Mouse (Mus musculus) heart, adult 9 months (tissue): Measurements from ENCODE around the gene Gatad2b.
"Not testable (repeated sequence)": the region's sequence is repeated elsewhere in the genome, so short reads cannot be mapped to it uniquely, and the experiment has no call there.

Source experiments
- DNase-seq, 2 experiments: peaks; one replicate each; pipeline ENCODE4 v3.0.0; 2022; ENCODE audit warnings: low spot score in 2 of 2

Gene Gatad2b

GRCm38 (mm10) chr3:90313367-90313766, 20.4 kb downstream of the Gatad2b start:
- no peak for DNase-seq

GRCm38 (mm10) chr3:90314241-90314640, 21.3 kb downstream of the Gatad2b start:
- no peak for DNase-seq

- no peak for DNase-seq
Measured at GRCm38 (mm10) chr3:90322289-90322688, 29.3 kb downstream of the Gatad2b start.

- DNase-seq = peak; percentile 34 to 65
Measured at GRCm38 (mm10) chr3:90323119-90323518, 30.1 kb downstream of the Gatad2b start.

GRCm38 (mm10) chr3:90332485-90332884, 39.5 kb downstream of the Gatad2b start:
- DNase-seq = no peak

GRCm38 (mm10) chr3:90335517-90335916, 42.5 kb downstream of the Gatad2b start:
- DNase-seq = no peak

GRCm38 (mm10) chr3:90338190-90338589, 45.2 kb downstream of the Gatad2b start:
- no peak for DNase-seq

GRCm38 (mm10) chr3:90340177-90340576, 47.2 kb downstream of the Gatad2b start:
- DNase-seq = no peak

GRCm38 (mm10) chr3:90342853-90343252, 49.9 kb downstream of the Gatad2b start:
- DNase-seq = not testable (repeated sequence)

GRCm38 (mm10) chr3:90347847-90348246, 54.9 kb downstream of the Gatad2b start:
- DNase-seq = no peak

- no peak for DNase-seq
Measured at GRCm38 (mm10) chr3:90357959-90358358, 65.0 kb downstream of the Gatad2b start.

GRCm38 (mm10) chr3:90359230-90359629, 66.3 kb downstream of the Gatad2b start:
- DNase-seq = no peak

- DNase-seq = no peak
Measured at GRCm38 (mm10) chr3:90361476-90361875, 68.5 kb downstream of the Gatad2b start.

- no peak for DNase-seq
Measured at GRCm38 (mm10) chr3:90362346-90362745, 69.4 kb downstream of the Gatad2b start.

GRCm38 (mm10) chr3:90367001-90367632, 74.1 kb downstream of the Gatad2b start:
- DNase-seq = no peak

- no peak for DNase-seq
Measured at GRCm38 (mm10) chr3:90369041-90369440, 76.1 kb downstream of the Gatad2b start.

GRCm38 (mm10) chr3:90371857-90372256, 78.9 kb downstream of the Gatad2b start:
- DNase-seq = no peak

- no peak for DNase-seq
Measured at GRCm38 (mm10) chr3:90372817-90373216, 79.8 kb downstream of the Gatad2b start.

- DNase-seq = peak; percentile 52 to 82
Measured at GRCm38 (mm10) chr3:90373432-90374028, 80.6 kb downstream of the Gatad2b start.

- no peak for DNase-seq
Measured at GRCm38 (mm10) chr3:90374368-90374767, 81.4 kb downstream of the Gatad2b start.

- DNase-seq = no peak
Measured at GRCm38 (mm10) chr3:90375562-90376246, 82.7 kb downstream of the Gatad2b start.

- DNase-seq = no peak
Measured at GRCm38 (mm10) chr3:90376247-90376585, 83.2 kb downstream of the Gatad2b start.

GRCm38 (mm10) chr3:90378496-90378895, 85.5 kb downstream of the Gatad2b start:
- DNase-seq = no peak
